ENCODE assay signal across 19 mouse cellular contexts in the genomic region with DNA sequence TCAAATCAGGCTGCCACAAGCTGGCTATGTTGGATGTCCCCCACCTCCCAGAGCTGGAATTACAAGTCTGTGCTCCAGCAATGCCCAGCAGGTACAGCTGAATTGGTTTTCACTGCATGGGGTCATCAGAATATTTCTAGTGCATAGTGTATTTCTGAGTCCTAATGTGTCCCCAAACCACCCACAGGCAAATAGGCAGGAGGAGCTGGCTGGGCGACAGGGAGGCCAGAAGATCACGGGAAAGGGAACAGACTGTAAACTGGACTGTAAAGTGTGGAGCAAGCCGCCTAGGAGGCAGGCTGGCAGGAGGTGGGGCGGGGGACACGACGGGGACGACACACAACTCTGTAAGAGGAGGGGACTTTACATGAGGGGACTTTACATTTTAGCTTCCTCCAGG. TPM values are rescaled to one million over a fixed set of nuclear protein-coding genes. Genes with fewer than 3 reads are reported as not detected.
DNase-seq lines count a peak whose midpoint lies in the region; ATAC-seq lines count a peak whose summit lies in the region.
"Had no signal": no experiment of that assay in that cellular context is flagged by ENCODE, and none has a peak within 500 bp of the region (broad histone marks: within the 10 kb centered on the region; RNA-seq: fewer than 3 reads in every experiment).

No protein-coding gene starts in this region.

- no peak for ATAC-seq in CD4-positive, CD25-positive, alpha-beta regulatory T cell, adult 4 months
- no peak for ATAC-seq in kidney, embryonic 15.5 days (replicated peaks; ENCODE audit: low FRiP score)
- ATAC-seq: lung, postnatal 0 days had no signal

- H3K27me3 ChIP-seq in kidney, embryonic 15.5 days, result peaks cover 8% of the 10 kb centered on the region; the same call in 1 of the 2 replicates

- no peaks in the 10 kb centered on the region for H3K36me3 ChIP-seq in kidney, embryonic 15.5 days
- H3K36me3 ChIP-seq: hindbrain, embryonic 12.5 days; liver, embryonic 13.5 days; midbrain, embryonic 12.5 days had no signal

- no peak overlapping the region for H3K27ac ChIP-seq in kidney, embryonic 15.5 days
- H3K27ac ChIP-seq: hindbrain, embryonic 12.5 days; kidney, postnatal 0 days; liver, embryonic 13.5 days; midbrain, embryonic 12.5 days had no signal

- no peak overlapping the region for H3K9ac ChIP-seq in kidney, embryonic 15.5 days
- H3K9ac ChIP-seq: hindbrain, embryonic 12.5 days; liver, embryonic 13.5 days; midbrain, embryonic 12.5 days had no signal

- H3K4me2 ChIP-seq in kidney, embryonic 15.5 days, result no peak overlapping the region
- H3K4me2 ChIP-seq: hindbrain, embryonic 12.5 days; liver, embryonic 13.5 days; midbrain, embryonic 12.5 days had no signal

- peak; percentile 43 for DNase-seq in CD4-positive, CD25-positive, alpha-beta regulatory T cell, adult 2 months (ENCODE audit: low read depth, low spot score)
- peak; percentile 63 for DNase-seq in kidney, adult 11 months
- peak; percentile 47 for DNase-seq in thymus, postnatal 0 days (ENCODE audit: low spot score)
- DNase-seq in thymus, adult 18-20 months, result no peak
- DNase-seq in frontal cortex, adult 2 months (ENCODE audit: extremely low spot score in 1 of 2, low spot score in 1 of 2), result no peak
- DNase-seq in frontal cortex, postnatal 25 days (ENCODE audit: low spot score in 2 of 2), result no peak
- DNase-seq: adrenal gland, postnatal 25 days; cerebellum, adult 9-11 months; left cerebral cortex, postnatal 4 days; liver, embryonic 13.5 days had no signal

- H3K4me3 ChIP-seq in kidney, embryonic 15.5 days (replicated peaks), result no peak overlapping the region
- H3K4me3 ChIP-seq: hindbrain, embryonic 12.5 days; liver, embryonic 13.5 days; midbrain, embryonic 12.5 days had no signal

- no peaks in the 10 kb centered on the region for H3K9me3 ChIP-seq in kidney, embryonic 15.5 days (replicated peaks)
- H3K9me3 ChIP-seq: hindbrain, embryonic 12.5 days; liver, embryonic 13.5 days; midbrain, embryonic 12.5 days had no signal

- peaks cover 27% of the 10 kb centered on the region for H3K4me1 ChIP-seq in kidney, embryonic 15.5 days
- H3K4me1 ChIP-seq: liver, embryonic 13.5 days had no signal

- WGBS in kidney, embryonic 15.5 days, result 7% methylated on average over 7 of the region's 7 CpGs

RNA-seq across cellular contexts. Expression of gene Cacnb3, which starts 8.4 kb away (rescaled TPM):
- not detected for polyA plus RNA-seq in CD4-positive, CD25-positive, alpha-beta regulatory T cell, adult 4 months (2017; shearing (Covaris generic))
- 29.8 and 36.6 TPM in 2 replicates for polyA plus RNA-seq in kidney, embryonic 15.5 days (2015; fragmentation: Nextera tagmentation; extraction: Ambion mirVana)
- 8.5 and 9.6 TPM in 2 replicates for polyA plus RNA-seq in thymus, postnatal 0 days (2015; fragmentation: Nextera tagmentation; extraction: Ambion mirVana)
- 377 and 417 TPM in 2 replicates for polyA plus RNA-seq in frontal cortex, adult 2 months (2012; rRNA removed)

RNA-seq across cellular contexts. Expression of gene Adcy6, which starts 12.3 kb away (rescaled TPM):
- 1 to 10 TPM; 1.1 to 1.5 TPM for polyA plus RNA-seq in CD4-positive, CD25-positive, alpha-beta regulatory T cell, adult 4 months (2017; shearing (Covaris generic))
- 23.6 and 25.4 TPM in 2 replicates for polyA plus RNA-seq in kidney, embryonic 15.5 days (2015; fragmentation: Nextera tagmentation; extraction: Ambion mirVana)
- 12.6 and 17.0 TPM in 2 replicates for polyA plus RNA-seq in thymus, postnatal 0 days (2015; fragmentation: Nextera tagmentation; extraction: Ambion mirVana)
- 40.3 and 45.6 TPM in 2 replicates for polyA plus RNA-seq in frontal cortex, adult 2 months (2012; rRNA removed)

RNA-seq across cellular contexts. Expression of gene Ddx23, which starts 40.5 kb away (rescaled TPM):
- polyA plus RNA-seq in CD4-positive, CD25-positive, alpha-beta regulatory T cell, adult 4 months (2017; shearing (Covaris generic)), result 10 to 100 TPM; 29.4 to 29.8 TPM
- 23.1 and 23.7 TPM in 2 replicates for polyA plus RNA-seq in kidney, embryonic 15.5 days (2015; fragmentation: Nextera tagmentation; extraction: Ambion mirVana)
- 23.5 and 26.4 TPM in 2 replicates for polyA plus RNA-seq in thymus, postnatal 0 days (2015; fragmentation: Nextera tagmentation; extraction: Ambion mirVana)
- 56.2 and 63.3 TPM in 2 replicates for polyA plus RNA-seq in frontal cortex, adult 2 months (2012; rRNA removed)

RNA-seq across cellular contexts. Expression of gene 4930415O20Rik, which starts 51.4 kb away (rescaled TPM):
- not detected for polyA plus RNA-seq in CD4-positive, CD25-positive, alpha-beta regulatory T cell, adult 4 months (2017; shearing (Covaris generic))
- 0.76 TPM in 1 of 2 replicates, not detected in the other for polyA plus RNA-seq in kidney, embryonic 15.5 days (2015; fragmentation: Nextera tagmentation; extraction: Ambion mirVana)
- polyA plus RNA-seq in thymus, postnatal 0 days (2015; fragmentation: Nextera tagmentation; extraction: Ambion mirVana), result not detected in 2 replicates
- polyA plus RNA-seq in frontal cortex, adult 2 months (2012; rRNA removed), result 0.34 TPM in 1 of 2 replicates, not detected in the other
- polyA plus RNA-seq: embryonic facial prominence, embryonic 11.5 days; liver, embryonic 13.5 days; midbrain, embryonic 12.5 days; neural tube, embryonic 11.5 days; stomach, embryonic 14.5 days had no signal

RNA-seq across cellular contexts. Expression of gene Ccnt1, which starts 51.5 kb away (rescaled TPM):
- polyA plus RNA-seq in CD4-positive, CD25-positive, alpha-beta regulatory T cell, adult 4 months (2017; shearing (Covaris generic)), result 100 to 1,000 TPM; 103 to 104 TPM
- polyA plus RNA-seq in kidney, embryonic 15.5 days (2015; fragmentation: Nextera tagmentation; extraction: Ambion mirVana), result 61.0 and 66.4 TPM in 2 replicates
- 51.1 and 55.8 TPM in 2 replicates for polyA plus RNA-seq in thymus, postnatal 0 days (2015; fragmentation: Nextera tagmentation; extraction: Ambion mirVana)
- 18.8 and 21.1 TPM in 2 replicates for polyA plus RNA-seq in frontal cortex, adult 2 months (2012; rRNA removed)

Comparison
In these comparisons a context has a peak if more than half of its experiments do, and no peak if none do; other contexts are left out.
1. DNase-seq: peak in CD4-positive, CD25-positive, alpha-beta regulatory T cell, adult 2 months (single experiment), kidney, adult 11 months (single experiment) and thymus, postnatal 0 days (single experiment); none in thymus, adult 18-20 months (0 of 2), frontal cortex, adult 2 months (0 of 2) and frontal cortex, postnatal 25 days (0 of 2).
2. RNA of gene Cacnb3, which starts 8.4 kb away (polyA plus RNA-seq): 377 to 417 TPM in frontal cortex, adult 2 months; 29.8 to 36.6 TPM in kidney, embryonic 15.5 days, 8.5 to 9.6 TPM in thymus, postnatal 0 days and not detected in CD4-positive, CD25-positive, alpha-beta regulatory T cell, adult 4 months; every median in the first group is over 10 times any median in the second.